Mouse (Mus musculus) heart, postnatal 0 days (tissue): ENCODE results near the gene Cdk8.

ENCODE experiments used
- CTCF ChIP-seq: IDR thresholded peaks from 2 replicates; pipeline ENCODE4 v1.5.1; 2016; ENCODE audit warnings: antibody characterized with exemption, control low read depth, low read depth
- EP300 ChIP-seq: IDR thresholded peaks from 2 replicates; pipeline ENCODE4 v1.6.1; 2016; ENCODE audit warnings: antibody characterized with exemption, low read depth

GRCm38 (mm10) chr5:146281884-146282579 lies 51.0 kb downstream of the Cdk8 start:
- no peak for TF ChIP-seq CTCF
- no peak for TF ChIP-seq EP300
